ENCODE assay signal across 19 mouse cellular contexts in genomic region chr1:167362819-167363218, GRCm38 (mm10). TPM values are rescaled to one million over a fixed set of nuclear protein-coding genes. Genes with fewer than 3 reads are reported as not detected.
DNase-seq lines count a peak whose midpoint lies in the region; ATAC-seq and TF ChIP-seq lines count a peak whose summit lies in the region.
"Had no signal": no experiment of that assay in that cellular context is flagged by ENCODE, and none has a peak within 500 bp of the region (broad histone marks: within the 10 kb centered on the region; RNA-seq: fewer than 3 reads in every experiment).

No protein-coding gene starts in this region.

- no peaks in the 10 kb centered on the region for H3K27me3 ChIP-seq in kidney, embryonic 15.5 days
- no peaks in the 10 kb centered on the region for H3K27me3 ChIP-seq in kidney, postnatal 0 days (ENCODE audit: insufficient read depth, low read length)
- H3K27me3 ChIP-seq: embryonic facial prominence, embryonic 12.5 days; forebrain, embryonic 12.5 days; heart, embryonic 15.5 days had no signal

- peak; percentile 43 for DNase-seq in kidney, adult 18-20 months
- no peak for DNase-seq in kidney, postnatal 0 days (ENCODE audit: low spot score)
- peak; percentile 33 for DNase-seq in kidney, postnatal 14 days
- no peak for DNase-seq in left cerebral cortex, postnatal 25 days (ENCODE audit: low spot score in 2 of 2)
- no peak for DNase-seq in lung, postnatal 14 days
- DNase-seq: adrenal gland, adult 8-10 months; adrenal gland, postnatal 36 days; cerebellum, adult 8-10 months; cerebellum, postnatal 14 days; embryo, embryonic 11 days; gastrocnemius, postnatal 10 days; heart, adult 18-20 months; heart, postnatal 14 days had no signal

- TF ChIP-seq CTCF in kidney, postnatal 0 days (IDR thresholded peaks at IDR 0.05; ENCODE audit: low read depth) = no peak

- no peak overlapping the region for H3K4me3 ChIP-seq in kidney, embryonic 15.5 days (replicated peaks)
- H3K4me3 ChIP-seq in kidney, postnatal 0 days (replicated peaks; ENCODE audit: low read depth, low read length) = no peak overlapping the region
- H3K4me3 ChIP-seq: embryonic facial prominence, embryonic 12.5 days; forebrain, embryonic 12.5 days; heart, embryonic 10.5 days; heart, embryonic 15.5 days had no signal

- intact Hi-C loops in left cerebral cortex, postnatal 25 days (cut with DNase I) = no loop called here

- WGBS in kidney, embryonic 15.5 days = 80% methylated on average over 4 of the region's 4 CpGs
- 81% methylated on average over 4 of the region's 4 CpGs for WGBS in kidney, postnatal 0 days

- no peak for ATAC-seq in kidney, embryonic 15.5 days (replicated peaks; ENCODE audit: low FRiP score)
- peak; percentile 31; the same call in 1 of the 2 replicates for ATAC-seq in kidney, postnatal 0 days (replicated peaks; ENCODE audit: low FRiP score, low read depth)

- H3K9ac ChIP-seq in kidney, embryonic 15.5 days = no peak overlapping the region
- H3K9ac ChIP-seq in kidney, postnatal 0 days (ENCODE audit: low read depth, low read length) = no peak overlapping the region
- H3K9ac ChIP-seq: embryonic facial prominence, embryonic 12.5 days; forebrain, embryonic 12.5 days; heart, embryonic 15.5 days; hindbrain, embryonic 14.5 days had no signal

- no peak overlapping the region for H3K4me2 ChIP-seq in kidney, embryonic 15.5 days
- no peak overlapping the region for H3K4me2 ChIP-seq in kidney, postnatal 0 days (ENCODE audit: low read length)
- H3K4me2 ChIP-seq: embryonic facial prominence, embryonic 12.5 days; forebrain, embryonic 12.5 days; heart, embryonic 15.5 days; hindbrain, embryonic 14.5 days had no signal

- peaks cover 50% of the 10 kb centered on the region for H3K36me3 ChIP-seq in kidney, embryonic 15.5 days
- H3K36me3 ChIP-seq in kidney, postnatal 0 days (ENCODE audit: insufficient read depth, low read length) = peaks cover 10% of the 10 kb centered on the region; the same call in 1 of the 2 replicates

- H3K9me3 ChIP-seq in kidney, embryonic 15.5 days (replicated peaks) = no peaks in the 10 kb centered on the region
- H3K9me3 ChIP-seq in kidney, postnatal 0 days (replicated peaks; ENCODE audit: low read length) = no peaks in the 10 kb centered on the region
- H3K9me3 ChIP-seq: embryonic facial prominence, embryonic 12.5 days; forebrain, embryonic 12.5 days; heart, embryonic 10.5 days; heart, embryonic 15.5 days had no signal

- H3K4me1 ChIP-seq in kidney, embryonic 15.5 days = no peaks in the 10 kb centered on the region
- no peaks in the 10 kb centered on the region for H3K4me1 ChIP-seq in kidney, postnatal 0 days (replicated peaks; ENCODE audit: insufficient read depth, low read length)
- H3K4me1 ChIP-seq: embryonic facial prominence, embryonic 12.5 days; forebrain, embryonic 12.5 days; heart, embryonic 10.5 days; heart, embryonic 15.5 days had no signal

- no peak overlapping the region for H3K27ac ChIP-seq in kidney, embryonic 15.5 days
- no peak overlapping the region for H3K27ac ChIP-seq in kidney, postnatal 0 days
- H3K27ac ChIP-seq: embryonic facial prominence, embryonic 12.5 days; forebrain, embryonic 12.5 days; heart, embryonic 10.5 days; heart, embryonic 15.5 days; hindbrain, embryonic 14.5 days had no signal

RNA-seq across cellular contexts. Expression of gene Aldh9a1, which starts 13.0 kb away (rescaled TPM):
- polyA plus RNA-seq in kidney, embryonic 15.5 days (2015; fragmentation: Nextera tagmentation; extraction: Ambion mirVana) = 51.0 and 56.6 TPM in 2 replicates
- polyA plus RNA-seq in kidney, postnatal 0 days (2015; fragmentation: Nextera tagmentation; extraction: Ambion mirVana) = 54.3 and 64.6 TPM in 2 replicates
- total RNA-seq in left cerebral cortex, postnatal 25 days (2021) = 10 to 100 TPM; 15.2 to 16.8 TPM

RNA-seq across cellular contexts. Expression of gene Mgst3, which starts 30.8 kb away (rescaled TPM):
- 45.8 and 47.9 TPM in 2 replicates for polyA plus RNA-seq in kidney, embryonic 15.5 days (2015; fragmentation: Nextera tagmentation; extraction: Ambion mirVana)
- polyA plus RNA-seq in kidney, postnatal 0 days (2015; fragmentation: Nextera tagmentation; extraction: Ambion mirVana) = 102 and 104 TPM in 2 replicates
- 100 to 1,000 TPM; 114 to 117 TPM for total RNA-seq in left cerebral cortex, postnatal 25 days (2021)

RNA-seq across cellular contexts. Expression of gene Tmco1, which starts 54.6 kb away (rescaled TPM):
- polyA plus RNA-seq in kidney, embryonic 15.5 days (2015; fragmentation: Nextera tagmentation; extraction: Ambion mirVana) = 98.1 and 106 TPM in 2 replicates
- 134 and 137 TPM in 2 replicates for polyA plus RNA-seq in kidney, postnatal 0 days (2015; fragmentation: Nextera tagmentation; extraction: Ambion mirVana)
- 10 to 100 TPM; 48.7 to 51.7 TPM for total RNA-seq in left cerebral cortex, postnatal 25 days (2021)

Comparison
In these comparisons a context has a peak if more than half of its experiments do, and no peak if none do; other contexts are left out.
1. DNase-seq: peak in kidney, adult 18-20 months (single experiment) and kidney, postnatal 14 days (single experiment); none in kidney, postnatal 0 days (single experiment), left cerebral cortex, postnatal 25 days (0 of 2) and lung, postnatal 14 days (single experiment).